In the genomic region with DNA sequence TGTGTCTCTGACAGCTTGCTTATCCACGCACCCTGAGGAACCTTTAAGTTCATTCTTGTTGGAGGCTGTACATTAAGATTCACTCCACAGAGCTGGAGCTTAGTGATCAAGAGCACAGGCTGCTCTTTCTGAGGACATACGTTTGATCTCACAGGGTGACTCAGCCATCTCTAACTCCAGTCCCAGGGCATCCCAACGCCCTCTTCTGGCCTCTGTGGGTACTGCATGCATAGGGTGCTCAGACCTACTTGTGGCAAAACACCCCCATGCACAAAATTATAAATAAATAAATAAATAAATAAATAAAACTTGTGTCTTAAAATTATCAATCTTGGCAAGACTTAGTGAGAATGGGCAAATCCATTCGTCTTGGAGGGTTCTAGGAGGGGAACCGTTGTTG, we compare ENCODE assay signal across 9 mouse cellular contexts. TPM values are rescaled to one million over a fixed set of nuclear protein-coding genes. Genes with fewer than 3 reads are reported as not detected.
A peak's percentile ranks its signal among the peaks of the same experiment; 100 is the strongest.
DNase-seq lines count a peak whose midpoint lies in the region; ATAC-seq and TF ChIP-seq lines count a peak whose summit lies in the region.
"Had no signal": no experiment of that assay in that cellular context is flagged by ENCODE, and none has a peak within 500 bp of the region (broad histone marks: within the 10 kb centered on the region; RNA-seq: fewer than 3 reads in every experiment).

No protein-coding gene starts in this region.

- no peak overlapping the region for H3K4me3 ChIP-seq in forebrain, postnatal 0 days (ENCODE audit: low read depth, low read length)
- H3K4me3 ChIP-seq in liver, embryonic 12.5 days = no peak overlapping the region
- no peak overlapping the region for H3K4me3 ChIP-seq in neural tube, embryonic 15.5 days (replicated peaks)

- peaks cover 13% of the 10 kb centered on the region for H3K4me1 ChIP-seq in forebrain, postnatal 0 days (ENCODE audit: insufficient read depth)
- H3K4me1 ChIP-seq in liver, embryonic 12.5 days = no peaks in the 10 kb centered on the region
- H3K4me1 ChIP-seq in neural tube, embryonic 15.5 days = peaks cover 42% of the 10 kb centered on the region

- H3K27ac ChIP-seq in forebrain, postnatal 0 days (ENCODE audit: low read depth, low read length) = no peak overlapping the region
- no peak overlapping the region for H3K27ac ChIP-seq in liver, embryonic 12.5 days
- 0 out of 2 replicates have a peak overlapping the region, but pooled peaks have one; percentile 28 for H3K27ac ChIP-seq in neural tube, embryonic 15.5 days (replicated peaks)

- WGBS in forebrain, postnatal 0 days = 20% methylated on average over 5 of the region's 5 CpGs
- WGBS in liver, embryonic 12.5 days (ENCODE audit: insufficient replicate concordance) = 34% methylated on average over 5 of the region's 5 CpGs
- 33% methylated on average over 5 of the region's 5 CpGs for WGBS in neural tube, embryonic 15.5 days

- peak; percentile 65 for DNase-seq in ovary, postnatal 14 days (ENCODE audit: low spot score)
- DNase-seq in ovary, adult 18-20 months (ENCODE audit: low spot score) = no peak
- peak; percentile 79 for DNase-seq in c-Kit-positive CD71-negative TER-119-negative erythroid progenitor cells, embryonic 14.5 days (ENCODE audit: low read depth)
- peak; percentile 77 for DNase-seq in forebrain, postnatal 0 days
- peak; percentile 20 to 60 for DNase-seq in kidney, adult 8-10 months
- DNase-seq in thymus, postnatal 36 days = peak; percentile 52 to 54

- TF ChIP-seq CTCF in forebrain, postnatal 0 days (IDR thresholded peaks at IDR 0.05; ENCODE audit: low read depth) = peak; percentile 83

- H3K9me3 ChIP-seq in forebrain, postnatal 0 days (ENCODE audit: low read length) = no peaks in the 10 kb centered on the region
- no peaks in the 10 kb centered on the region for H3K9me3 ChIP-seq in liver, embryonic 12.5 days (replicated peaks)
- H3K9me3 ChIP-seq in neural tube, embryonic 15.5 days (replicated peaks) = no peaks in the 10 kb centered on the region

- H3K4me2 ChIP-seq in forebrain, postnatal 0 days (ENCODE audit: low read depth) = no peak overlapping the region
- no peak overlapping the region for H3K4me2 ChIP-seq in liver, embryonic 12.5 days
- no peak overlapping the region for H3K4me2 ChIP-seq in neural tube, embryonic 15.5 days

- no peak for ATAC-seq in forebrain, postnatal 0 days
- ATAC-seq in liver, embryonic 12.5 days = peak; percentile 47; the same call in 1 of the 2 replicates
- ATAC-seq in neural tube, embryonic 15.5 days (ENCODE audit: low FRiP score) = no peak

- no peak overlapping the region for H3K9ac ChIP-seq in forebrain, postnatal 0 days
- H3K9ac ChIP-seq in liver, embryonic 12.5 days = no peak overlapping the region
- no peak overlapping the region for H3K9ac ChIP-seq in neural tube, embryonic 15.5 days (replicated peaks)

- H3K27me3 ChIP-seq in forebrain, postnatal 0 days (ENCODE audit: insufficient read depth, low read length) = no peaks in the 10 kb centered on the region
- peaks cover 24% of the 10 kb centered on the region for H3K27me3 ChIP-seq in liver, embryonic 12.5 days (replicated peaks)
- no peaks in the 10 kb centered on the region for H3K27me3 ChIP-seq in neural tube, embryonic 15.5 days (replicated peaks)

- no peaks in the 10 kb centered on the region for H3K36me3 ChIP-seq in forebrain, postnatal 0 days (ENCODE audit: insufficient read depth)
- no peaks in the 10 kb centered on the region for H3K36me3 ChIP-seq in liver, embryonic 12.5 days
- H3K36me3 ChIP-seq in neural tube, embryonic 15.5 days = no peaks in the 10 kb centered on the region

RNA-seq across cellular contexts. Expression of a gene that starts 8.6 kb away (rescaled TPM):
- 1.5 and 1.7 TPM in 2 replicates for total RNA-seq in forebrain, postnatal 0 days (2014; rRNA removed)
- polyA plus RNA-seq in forebrain, postnatal 0 days (2015; fragmentation: Nextera tagmentation; extraction: Ambion mirVana) = 0.74 and 2.8 TPM in 2 replicates
- not detected in 2 replicates for polyA plus RNA-seq in liver, embryonic 12.5 days (2016; fragmentation: Nextera tagmentation; extraction: Ambion mirVana)
- 1.8 TPM in 1 of 2 replicates, not detected in the other for polyA plus RNA-seq in neural tube, embryonic 15.5 days (2015; fragmentation: Nextera tagmentation; extraction: Ambion mirVana)
- polyA plus RNA-seq: stomach, embryonic 14.5 days had no signal

RNA-seq across cellular contexts. Expression of a gene that starts 28.7 kb away (rescaled TPM):
- 69.9 and 73.6 TPM in 2 replicates for total RNA-seq in forebrain, postnatal 0 days (2014; rRNA removed)
- polyA plus RNA-seq in forebrain, postnatal 0 days (2015; fragmentation: Nextera tagmentation; extraction: Ambion mirVana) = 139 TPM in 2 replicates
- 26.6 and 28.0 TPM in 2 replicates for polyA plus RNA-seq in liver, embryonic 12.5 days (2016; fragmentation: Nextera tagmentation; extraction: Ambion mirVana)
- 110 and 112 TPM in 2 replicates for polyA plus RNA-seq in neural tube, embryonic 15.5 days (2015; fragmentation: Nextera tagmentation; extraction: Ambion mirVana)

RNA-seq across cellular contexts. Expression of a gene that starts 59.3 kb away (rescaled TPM):
- 0.38 and 1.2 TPM in 2 replicates for total RNA-seq in forebrain, postnatal 0 days (2014; rRNA removed)
- 0.23 and 0.65 TPM in 2 replicates for polyA plus RNA-seq in forebrain, postnatal 0 days (2015; fragmentation: Nextera tagmentation; extraction: Ambion mirVana)
- 0.31 and 0.49 TPM in 2 replicates for polyA plus RNA-seq in liver, embryonic 12.5 days (2016; fragmentation: Nextera tagmentation; extraction: Ambion mirVana)
- polyA plus RNA-seq in neural tube, embryonic 15.5 days (2015; fragmentation: Nextera tagmentation; extraction: Ambion mirVana) = 0.44 and 0.46 TPM in 2 replicates

RNA-seq across cellular contexts. Expression of a gene that starts 59.8 kb away (rescaled TPM):
- 175 and 198 TPM in 2 replicates for total RNA-seq in forebrain, postnatal 0 days (2014; rRNA removed)
- 152 and 184 TPM in 2 replicates for polyA plus RNA-seq in forebrain, postnatal 0 days (2015; fragmentation: Nextera tagmentation; extraction: Ambion mirVana)
- 198 and 216 TPM in 2 replicates for polyA plus RNA-seq in liver, embryonic 12.5 days (2016; fragmentation: Nextera tagmentation; extraction: Ambion mirVana)
- polyA plus RNA-seq in neural tube, embryonic 15.5 days (2015; fragmentation: Nextera tagmentation; extraction: Ambion mirVana) = 225 and 255 TPM in 2 replicates
